Mouse (Mus musculus) heart, adult 2 months (tissue): ENCODE data around the gene Rnps1. TPM values are rescaled to one million over a fixed set of nuclear protein-coding genes. Genes with fewer than 3 reads are reported as not detected.
"Not testable (repeated sequence)": the region's sequence is repeated elsewhere in the genome, so short reads cannot be mapped to it uniquely, and the experiment has no call there.

Source experiments
- DNase-seq, 2 experiments: peaks; one replicate each; pipeline ENCODE4 v3.0.0; 2021
- H3K27ac ChIP-seq: fragments of 200-600 bp; 2 replicates; pipeline ENCODE4 v1.8.1; 2022
- H3K27me3 ChIP-seq: fragments of 200-500 bp; 2 replicates; pipeline ENCODE4 v1.6.1; 2012; ENCODE audit warnings: mild to moderate bottlenecking, low read length, inconsistent platforms, mixed read lengths; ENCODE audit not compliant: control insufficient read depth, insufficient read depth
- H3K36me3 ChIP-seq: fragments of 200-500 bp; 2 replicates; pipeline ENCODE4 v1.6.1; 2012; ENCODE audit warnings: low read length, inconsistent platforms; ENCODE audit not compliant: control insufficient read depth, insufficient read depth
- H3K4me1 ChIP-seq: fragments of 200-500 bp; 2 replicates; pipeline ENCODE4 v1.6.1; 2011; ENCODE audit warnings: low read length; ENCODE audit not compliant: control insufficient read depth, insufficient read depth
- H3K4me3 ChIP-seq: fragments of 200-600 bp; 2 replicates; pipeline ENCODE4 v1.8.1; 2022
- H3K79me2 ChIP-seq: fragments of 200-500 bp; replicated peaks from 2 replicates; pipeline ENCODE4 v1.6.1; 2012; ENCODE audit warnings: mild to moderate bottlenecking, inconsistent platforms, low read length, moderate library complexity, mixed read lengths; ENCODE audit not compliant: control insufficient read depth, insufficient read depth
- H3K9ac ChIP-seq: fragments of 200-500 bp; 2 replicates; pipeline ENCODE4 v1.6.1; 2012; ENCODE audit warnings: low read depth, mild to moderate bottlenecking, control low read depth, inconsistent platforms, low read length, mixed read lengths
- CTCF ChIP-seq: fragments of 200-600 bp; IDR thresholded peaks from 2 replicates; pipeline ENCODE4 v1.8.1; 2022; ENCODE audit warnings: antibody characterized with exemption, mild to moderate bottlenecking, moderate library complexity
- EP300 ChIP-seq: fragments of 200-500 bp; IDR thresholded peaks from 2 replicates; pipeline ENCODE4 v1.6.1; 2011; ENCODE audit warnings: low read depth, low read length, control low read depth; ENCODE audit not compliant: insufficient read depth
- POLR2A ChIP-seq: fragments of 200-500 bp; IDR thresholded peaks from 2 replicates; pipeline ENCODE4 v1.6.1; 2011; ENCODE audit warnings: mild to moderate bottlenecking, low read depth, low read length, control low read depth; ENCODE audit not compliant: insufficient read depth
- WGBS: fragments of 180-500 bp; shearing (Covaris S2); methylation state at CpG from one replicate; pipeline ENCODE4 v1.1.7; 2018; 5-methylcytosine and 5-hydroxymethylcytosine counted together
- intact Hi-C: fragments of 180-260 bp; cut with DNase I; formaldehyde crosslinking; loops from one replicate; pipeline ENCODE4 v1.15.1; 2025
- polyA plus RNA-seq: library from polyadenylated mRNA; depleted of rRNA; stranded (reverse); fragments of >200 nt; gene quantifications from 2 replicates; pipeline ENCODE4 v1.2.3, GENCODE M21; 2012
- total RNA-seq, 2 experiments: library from RNA; stranded (reverse); gene quantifications; 2 replicates each; pipeline ENCODE4 v1.2.3; 2021

Gene Rnps1
- total and polyA plus RNA-seq, 3 experiments: 60.0 to 83.0 (median 62.7) TPM

DNA sequence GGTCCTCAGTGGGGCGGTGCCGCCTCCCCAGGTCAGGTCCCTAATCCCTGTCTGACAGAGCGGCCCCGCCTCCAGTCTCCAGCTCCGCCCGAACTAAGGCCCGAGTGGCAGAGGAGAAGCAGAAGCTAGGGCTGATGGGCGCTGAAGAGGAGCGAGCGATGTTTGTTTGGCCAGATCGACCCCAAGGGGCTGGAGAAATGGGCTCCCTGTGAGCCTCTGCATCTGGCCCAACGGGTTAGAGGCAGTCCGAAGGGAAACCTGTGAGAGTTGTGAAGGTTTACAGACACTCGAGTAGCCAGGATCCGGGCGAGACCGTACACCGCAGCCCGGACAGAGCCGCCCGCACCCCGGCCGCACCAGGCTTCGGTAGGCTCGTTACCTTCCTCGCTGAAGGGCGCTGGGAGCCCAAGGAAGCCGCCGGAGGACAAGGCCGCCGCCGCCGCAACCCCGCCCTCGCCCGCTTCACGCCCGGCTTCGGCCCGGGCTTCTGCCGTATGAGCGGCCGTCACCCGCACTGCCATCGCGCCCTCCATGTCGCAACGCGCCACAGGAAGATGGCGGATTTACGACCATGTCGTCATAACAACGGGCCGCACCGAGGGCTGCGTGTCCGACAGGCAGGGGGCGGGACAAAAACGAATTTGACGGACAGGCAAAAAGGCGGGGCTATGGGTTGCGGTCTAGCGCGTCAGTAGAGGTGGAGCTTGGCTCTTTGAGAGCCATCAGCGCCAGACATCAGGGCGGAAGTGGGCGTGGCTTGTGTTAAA, 40.6 kb downstream of the Rnps1 start:
- peaks cover 3% of the 10 kb centered on the region for H3K4me1 ChIP-seq
- H3K36me3 ChIP-seq: peaks cover 3% of the 10 kb centered on the region; the same call in 1 of the 2 replicates
- intact Hi-C loops: loop anchor here (5.0 kb wide), 1 partner anchor 38 kb away; no protein-coding TSS in a partner anchor
- peak overlapping the region; percentile 82 for H3K9ac ChIP-seq
- WGBS: under 1% methylated on average over 67 of the region's 67 CpGs
- no peaks in the 10 kb centered on the region for H3K27me3 ChIP-seq
- TF ChIP-seq POLR2A (peak; percentile 90), CTCF (no peak), EP300 (peak; percentile 71)
- peak overlapping the region; percentile 97 for H3K27ac ChIP-seq
- H3K4me3 ChIP-seq: peak overlapping the region; percentile 86
- DNase-seq: peak; percentile 99
- H3K79me2 ChIP-seq: 0 out of 2 replicates have a peak, but pooled peaks cover 1% of the 10 kb centered on the region

DNA sequence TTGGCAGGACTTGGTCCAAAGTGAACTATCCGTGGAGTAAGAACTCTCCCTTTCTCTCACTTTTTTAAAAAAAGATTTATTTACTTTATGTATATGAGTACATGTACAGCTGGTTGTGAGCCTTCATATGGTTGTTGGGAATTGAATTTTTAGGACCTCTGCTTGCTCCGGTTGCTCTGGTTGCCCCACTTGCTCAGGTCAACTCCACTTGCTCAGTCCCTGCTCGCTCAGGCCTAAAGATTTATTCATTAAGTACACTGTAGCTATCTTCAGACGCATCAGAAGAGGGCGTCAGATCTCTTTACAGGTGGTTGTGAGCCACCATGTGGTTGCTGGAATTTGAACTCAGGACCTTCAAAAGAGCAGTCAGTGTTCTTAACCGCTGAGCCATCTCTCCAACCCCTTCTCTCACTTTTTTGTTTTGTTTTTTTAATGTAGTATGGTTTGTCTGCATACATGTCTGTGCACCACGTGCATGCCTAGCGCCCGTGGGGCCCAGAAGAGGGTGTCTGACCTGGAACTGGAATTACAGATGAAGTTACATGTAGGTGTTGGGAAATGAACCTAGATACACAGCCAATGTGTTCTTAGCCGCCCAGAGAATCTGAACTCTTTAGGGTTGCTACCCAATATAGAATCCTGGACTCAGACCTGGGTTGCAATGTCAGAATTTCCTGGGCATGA, 41.3 kb downstream of the Rnps1 start:
- DNase-seq, H3K27me3 ChIP-seq, H3K36me3 ChIP-seq, H3K4me1 ChIP-seq, H3K79me2 ChIP-seq, intact Hi-C loops, H3K9ac ChIP-seq: not testable (repeated sequence)
- peak overlapping the region; percentile 56 for H3K27ac ChIP-seq
- peak overlapping the region; percentile 15; the same call in 1 of the 2 replicates for H3K4me3 ChIP-seq
- 50% methylated on average over 10 of the region's 10 CpGs for WGBS

DNA sequence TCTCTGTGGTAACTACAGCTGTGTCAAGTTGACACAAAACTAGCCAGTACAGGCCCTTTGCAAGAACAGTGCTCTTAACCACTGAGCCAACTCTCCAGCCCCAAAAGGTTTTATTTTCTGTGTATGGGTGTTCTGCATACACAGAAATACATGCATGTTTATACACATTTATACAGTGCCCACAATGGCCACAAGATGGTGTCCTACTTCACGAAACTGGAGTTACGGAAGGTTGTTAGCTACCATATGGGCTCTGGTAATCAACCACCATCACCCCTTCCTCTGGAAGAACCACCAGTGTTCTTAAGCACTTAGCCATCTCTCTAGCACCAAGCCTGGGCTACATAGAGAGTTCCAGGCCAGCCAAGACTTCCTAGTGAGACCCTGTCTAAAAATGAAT, 47.2 kb downstream of the Rnps1 start:
- H3K4me3 ChIP-seq: no peak overlapping the region
- H3K4me1 ChIP-seq: no peaks in the 10 kb centered on the region
- no peaks in the 10 kb centered on the region for H3K36me3 ChIP-seq
- H3K27ac ChIP-seq: no peak overlapping the region
- DNase-seq: no peak
- no peak overlapping the region for H3K9ac ChIP-seq
- intact Hi-C loops: no loop called here
- 80% methylated on average over 2 of the region's 2 CpGs for WGBS
- H3K27me3 ChIP-seq: no peaks in the 10 kb centered on the region
- H3K79me2 ChIP-seq: no peaks in the 10 kb centered on the region
- TF ChIP-seq CTCF (peak; percentile 60), POLR2A (no peak), EP300 (no peak)

DNA sequence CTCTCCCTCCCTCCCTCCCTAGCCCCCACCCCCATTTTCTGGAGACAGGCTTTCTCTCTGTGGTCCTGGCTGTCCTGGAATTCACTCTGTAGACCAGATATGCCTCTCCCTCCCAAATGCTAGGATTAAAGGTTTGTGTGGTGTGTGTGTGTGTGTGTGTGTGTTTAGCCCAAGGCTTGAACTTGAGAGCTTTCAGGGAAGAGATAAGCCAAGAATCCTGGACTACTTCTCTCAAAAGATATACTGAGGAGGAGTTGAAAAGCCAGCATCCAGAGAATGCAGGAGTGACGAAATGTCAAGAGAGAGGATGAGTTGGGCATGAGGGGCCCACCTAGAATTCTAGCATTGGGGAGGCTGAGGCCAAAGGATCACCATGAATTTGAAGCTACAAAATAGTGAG, 48.6 kb downstream of the Rnps1 start:
- H3K36me3 ChIP-seq: no peaks in the 10 kb centered on the region
- H3K27ac ChIP-seq: no peak overlapping the region
- H3K27me3 ChIP-seq: no peaks in the 10 kb centered on the region
- TF ChIP-seq POLR2A: no peak
- TF ChIP-seq EP300: no peak
- no peak for TF ChIP-seq CTCF
- H3K4me3 ChIP-seq: no peak overlapping the region
- no peak for DNase-seq
- no peaks in the 10 kb centered on the region for H3K4me1 ChIP-seq
- H3K9ac ChIP-seq: no peak overlapping the region
- 79% methylated on average over 1 of the region's 1 CpGs for WGBS
- H3K79me2 ChIP-seq: no peaks in the 10 kb centered on the region
- intact Hi-C loops: no loop called here

DNA sequence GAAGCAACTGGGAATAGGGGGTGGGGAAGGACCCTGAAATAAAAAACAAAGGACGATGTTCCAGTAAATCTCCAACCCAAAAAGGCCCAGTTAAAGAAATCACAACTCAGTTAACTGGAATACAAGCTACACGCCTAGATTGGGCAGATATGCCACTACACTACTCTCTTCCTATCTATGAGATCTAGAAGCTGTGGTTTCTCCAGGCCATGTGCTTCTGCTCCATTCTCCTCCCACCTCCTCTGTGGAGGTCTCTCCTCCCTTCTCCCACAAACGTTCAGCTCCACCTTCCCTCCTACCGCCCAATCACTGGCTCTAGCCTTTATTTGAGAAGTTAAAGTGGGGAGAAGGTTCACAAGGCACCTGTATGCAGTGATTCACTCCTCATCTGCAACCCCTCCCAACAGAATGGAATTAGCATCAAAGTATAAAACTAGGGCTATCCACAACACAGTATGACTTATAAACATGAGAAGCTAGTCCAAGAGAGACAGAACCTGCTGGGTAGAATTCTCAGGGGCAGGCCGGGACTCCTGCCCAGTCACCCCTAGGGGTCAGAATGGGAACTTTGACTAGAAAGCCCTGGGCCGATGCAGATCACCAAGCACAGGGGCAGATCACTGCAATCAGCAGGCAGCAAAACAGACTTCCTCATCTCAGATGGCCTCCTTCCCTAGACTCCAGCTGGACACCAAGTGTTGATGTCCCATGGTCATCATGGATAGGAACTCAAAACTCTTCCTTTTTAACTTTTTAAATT, 49.2 kb downstream of the Rnps1 start:
- Histone ChIP-seq H3K4me1 (no peaks in the 10 kb centered on the region), H3K79me2 (no peaks in the 10 kb centered on the region), H3K4me3 (no peak overlapping the region), H3K9ac (no peak overlapping the region), H3K27ac (no peak overlapping the region), H3K27me3 (no peaks in the 10 kb centered on the region), H3K36me3 (no peaks in the 10 kb centered on the region)
- intact Hi-C loops: no loop called here
- WGBS: 63% methylated on average over 6 of the region's 6 CpGs
- TF ChIP-seq CTCF (no peak), POLR2A (no peak), EP300 (no peak)
- DNase-seq: no peak
